Mouse (Mus musculus) lung, postnatal 0 days (tissue): ENCODE measurements at regions not wholly inside any gene's neighbourhood (a gene's known extent, or its start where the extent isn't known, plus 50 kb on each side); places are given as distances from the start of the nearest gene placed in this dataset.

Source experiments
- ATAC-seq: fragments of 200-750 bp; cut with Nextera tagmentation; 2 replicates; pipeline ENCODE4 v1.8.0; 2017; ENCODE audit warnings: moderate library complexity
- DNase-seq: peaks from one replicate; pipeline ENCODE4 v3.0.0-alpha.2; 2016; ENCODE audit warnings: low spot score
- H3K27ac ChIP-seq: fragments of 300-500 bp; sonication (generic); 2 replicates; pipeline ENCODE4 v1.5.1; 2014; ENCODE audit warnings: antibody characterized with exemption, mild to moderate bottlenecking, low read length, mixed read lengths
- H3K27me3 ChIP-seq: fragments of 300-500 bp; sonication (generic); replicated peaks from 2 replicates; pipeline ENCODE4 v1.6.1; 2014; ENCODE audit warnings: low read length, mixed read lengths; ENCODE audit not compliant: insufficient read depth
- H3K36me3 ChIP-seq: fragments of 300-500 bp; sonication (generic); 2 replicates; pipeline ENCODE4 v1.6.1; 2014; ENCODE audit warnings: low read length, mixed read lengths; ENCODE audit not compliant: insufficient read depth
- H3K4me1 ChIP-seq: fragments of 300-500 bp; sonication (generic); 2 replicates; pipeline ENCODE4 v1.6.1; 2014; ENCODE audit warnings: antibody characterized with exemption, low read depth, low read length, mixed read lengths; ENCODE audit not compliant: insufficient read depth
- H3K4me2 ChIP-seq: fragments of 300-500 bp; sonication (generic); replicated peaks from 2 replicates; pipeline ENCODE4 v1.6.1; 2014; ENCODE audit warnings: low read depth, mild to moderate bottlenecking, low read length, moderate library complexity, mixed read lengths
- H3K4me3 ChIP-seq: fragments of 300-500 bp; sonication (generic); 2 replicates; pipeline ENCODE4 v1.5.1; 2014; ENCODE audit warnings: low read depth, low read length
- H3K9ac ChIP-seq: fragments of 300-500 bp; sonication (generic); replicated peaks from 2 replicates; pipeline ENCODE4 v1.6.1; 2014; ENCODE audit warnings: low read depth, mild to moderate bottlenecking
- H3K9me3 ChIP-seq: fragments of 300-500 bp; sonication (generic); 2 replicates; pipeline ENCODE4 v1.6.1; 2016; ENCODE audit warnings: low read length, mixed read lengths
- CTCF ChIP-seq: IDR thresholded peaks from 2 replicates; pipeline ENCODE4 v1.5.1; 2016; ENCODE audit warnings: antibody characterized with exemption, mild to moderate bottlenecking
- EP300 ChIP-seq: IDR thresholded peaks from 2 replicates; pipeline ENCODE4 v1.6.1; 2016; ENCODE audit warnings: antibody characterized with exemption, mild to moderate bottlenecking, control low read depth
- WGBS: fragments of 180-500 bp; shearing (Covaris S2); extraction: QIAGEN DNeasy Blood & Tissue Kit; methylation state at CpG from one replicate; pipeline ENCODE4 v1.1.7; 2014; 5-methylcytosine and 5-hydroxymethylcytosine counted together

GRCm38 (mm10) chr9:47265946-47266490 is 264.0 kb upstream of the Cadm1 start:
- H3K27ac ChIP-seq: no peak overlapping the region
- no peaks in the 10 kb centered on the region for H3K9me3 ChIP-seq
- no peaks in the 10 kb centered on the region for H3K27me3 ChIP-seq
- no peaks in the 10 kb centered on the region for H3K4me1 ChIP-seq
- H3K36me3 ChIP-seq: no peaks in the 10 kb centered on the region
- ATAC-seq (peak; percentile 71), DNase-seq (peak; percentile 65)
- WGBS: 17% methylated on average over 9 of the region's 9 CpGs
- no peak overlapping the region for H3K4me3 ChIP-seq
- TF ChIP-seq CTCF (no peak), EP300 (no peak)
- no peak overlapping the region for H3K4me2 ChIP-seq
- no peak overlapping the region for H3K9ac ChIP-seq

GRCm38 (mm10) chr9:47276303-47277005 is 253.5 kb upstream of the Cadm1 start:
- no peak overlapping the region for H3K4me3 ChIP-seq
- no peaks in the 10 kb centered on the region for H3K27me3 ChIP-seq
- ATAC-seq: peak; percentile 80
- 39% methylated on average over 12 of the region's 12 CpGs for WGBS
- H3K27ac ChIP-seq: no peak overlapping the region
- no peaks in the 10 kb centered on the region for H3K9me3 ChIP-seq
- DNase-seq: peak; percentile 62
- TF ChIP-seq EP300: no peak
- H3K36me3 ChIP-seq: no peaks in the 10 kb centered on the region
- peaks cover 7% of the 10 kb centered on the region; the same call in 1 of the 2 replicates for H3K4me1 ChIP-seq
- no peak overlapping the region for H3K9ac ChIP-seq
- no peak overlapping the region for H3K4me2 ChIP-seq

- H3K4me1 ChIP-seq: peaks cover 7% of the 10 kb centered on the region; the same call in 1 of the 2 replicates
- WGBS: 43% methylated on average over 6 of the region's 6 CpGs
- no peaks in the 10 kb centered on the region for H3K27me3 ChIP-seq
- no peak for ATAC-seq
- no peak overlapping the region for H3K4me2 ChIP-seq
- H3K9me3 ChIP-seq: no peaks in the 10 kb centered on the region
- H3K9ac ChIP-seq: no peak overlapping the region
- H3K27ac ChIP-seq: no peak overlapping the region
- TF ChIP-seq EP300 (no peak), CTCF (no peak)
- DNase-seq: peak; percentile 13
- no peaks in the 10 kb centered on the region for H3K36me3 ChIP-seq
- H3K4me3 ChIP-seq: no peak overlapping the region
Measured at GRCm38 (mm10) chr9:47279410-47279809, 250.6 kb upstream of the Cadm1 start.

GRCm38 (mm10) chr9:47280146-47280545 is 249.8 kb upstream of the Cadm1 start:
- DNase-seq (peak; percentile 44), ATAC-seq (peak; percentile 18; the same call in 1 of the 2 replicates)
- Histone ChIP-seq H3K4me3 (no peak overlapping the region), H3K36me3 (no peaks in the 10 kb centered on the region), H3K27ac (no peak overlapping the region), H3K4me2 (no peak overlapping the region), H3K9ac (no peak overlapping the region), H3K27me3 (no peaks in the 10 kb centered on the region), H3K4me1 (peaks cover 7% of the 10 kb centered on the region; the same call in 1 of the 2 replicates), H3K9me3 (no peaks in the 10 kb centered on the region)
- TF ChIP-seq CTCF (no peak), EP300 (no peak)
- WGBS: 52% methylated on average over 7 of the region's 7 CpGs

- DNase-seq: no peak
Measured at GRCm38 (mm10) chr9:47280598-47280997, 249.4 kb upstream of the Cadm1 start.

GRCm38 (mm10) chr9:47283746-47284455 is 246.1 kb upstream of the Cadm1 start:
- H3K9ac ChIP-seq: no peak overlapping the region
- ATAC-seq (peak; percentile 63), DNase-seq (no peak)
- H3K9me3 ChIP-seq: no peaks in the 10 kb centered on the region
- 36% methylated on average over 4 of the region's 4 CpGs for WGBS
- H3K27me3 ChIP-seq: no peaks in the 10 kb centered on the region
- H3K36me3 ChIP-seq: no peaks in the 10 kb centered on the region
- H3K4me3 ChIP-seq: no peak overlapping the region
- TF ChIP-seq CTCF (no peak), EP300 (no peak)
- H3K4me1 ChIP-seq: peaks cover 5% of the 10 kb centered on the region; the same call in 1 of the 2 replicates
- H3K27ac ChIP-seq: no peak overlapping the region
- no peak overlapping the region for H3K4me2 ChIP-seq

More at GRCm38 (mm10) chr9:47280598-47280997, 249.4 kb upstream of the Cadm1 start:
- Histone ChIP-seq H3K9ac (no peak overlapping the region), H3K27ac (no peak overlapping the region), H3K4me1 (peaks cover 7% of the 10 kb centered on the region; the same call in 1 of the 2 replicates), H3K27me3 (no peaks in the 10 kb centered on the region), H3K4me2 (no peak overlapping the region), H3K9me3 (no peaks in the 10 kb centered on the region), H3K36me3 (no peaks in the 10 kb centered on the region), H3K4me3 (no peak overlapping the region)
- no peak for ATAC-seq
- TF ChIP-seq EP300 (no peak), CTCF (no peak)
- WGBS: 61% methylated on average over 8 of the region's 8 CpGs
